Mouse (Mus musculus) thymus, postnatal 14 days (tissue): ENCODE results near the gene Sowaha.

Experiments used
- DNase-seq: peaks from one replicate; pipeline ENCODE4 v3.0.0; 2021

Sowaha gene

GRCm38 (mm10) chr11:53469294-53469967 lies 10.6 kb downstream of the Sowaha start:
- DNase-seq = no peak

DNA sequence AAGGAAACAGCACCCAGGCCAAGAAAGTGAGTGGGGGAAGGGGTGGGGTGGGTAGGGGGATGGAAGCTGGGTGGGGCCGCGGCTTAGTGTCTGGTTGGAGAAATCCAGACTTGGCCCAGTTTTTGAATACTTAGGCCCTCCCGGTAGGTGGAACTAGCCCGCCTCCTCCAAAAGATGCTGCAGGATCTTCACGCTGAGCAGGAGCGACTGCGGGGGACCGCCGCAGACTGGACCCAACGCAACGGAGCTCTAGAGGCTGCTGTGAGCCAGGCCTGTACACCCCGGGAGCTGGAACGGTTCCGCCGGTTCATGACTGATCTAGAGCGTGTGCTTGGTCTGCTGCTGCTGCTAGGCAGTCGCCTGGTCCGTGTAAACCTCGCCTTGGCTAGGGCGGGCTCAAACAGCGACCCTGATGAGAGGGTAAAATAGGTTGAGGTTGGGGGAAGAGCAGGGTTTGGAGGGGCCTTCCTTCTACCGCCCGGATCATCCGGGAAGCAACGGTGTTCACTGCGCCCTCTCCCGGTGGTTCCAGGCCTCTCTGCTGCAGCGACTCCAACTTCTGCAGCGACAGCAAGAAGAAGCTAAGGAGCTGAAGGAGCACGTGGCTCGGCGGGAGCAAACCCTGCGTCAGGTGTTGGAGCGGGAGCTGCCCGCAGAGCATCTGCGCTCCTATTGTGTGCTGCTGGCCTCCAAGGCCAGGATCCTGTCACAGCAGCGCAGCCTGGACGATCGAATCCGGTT lies 13.7 kb downstream of the Sowaha start:
- DNase-seq = peak; percentile 68

DNA sequence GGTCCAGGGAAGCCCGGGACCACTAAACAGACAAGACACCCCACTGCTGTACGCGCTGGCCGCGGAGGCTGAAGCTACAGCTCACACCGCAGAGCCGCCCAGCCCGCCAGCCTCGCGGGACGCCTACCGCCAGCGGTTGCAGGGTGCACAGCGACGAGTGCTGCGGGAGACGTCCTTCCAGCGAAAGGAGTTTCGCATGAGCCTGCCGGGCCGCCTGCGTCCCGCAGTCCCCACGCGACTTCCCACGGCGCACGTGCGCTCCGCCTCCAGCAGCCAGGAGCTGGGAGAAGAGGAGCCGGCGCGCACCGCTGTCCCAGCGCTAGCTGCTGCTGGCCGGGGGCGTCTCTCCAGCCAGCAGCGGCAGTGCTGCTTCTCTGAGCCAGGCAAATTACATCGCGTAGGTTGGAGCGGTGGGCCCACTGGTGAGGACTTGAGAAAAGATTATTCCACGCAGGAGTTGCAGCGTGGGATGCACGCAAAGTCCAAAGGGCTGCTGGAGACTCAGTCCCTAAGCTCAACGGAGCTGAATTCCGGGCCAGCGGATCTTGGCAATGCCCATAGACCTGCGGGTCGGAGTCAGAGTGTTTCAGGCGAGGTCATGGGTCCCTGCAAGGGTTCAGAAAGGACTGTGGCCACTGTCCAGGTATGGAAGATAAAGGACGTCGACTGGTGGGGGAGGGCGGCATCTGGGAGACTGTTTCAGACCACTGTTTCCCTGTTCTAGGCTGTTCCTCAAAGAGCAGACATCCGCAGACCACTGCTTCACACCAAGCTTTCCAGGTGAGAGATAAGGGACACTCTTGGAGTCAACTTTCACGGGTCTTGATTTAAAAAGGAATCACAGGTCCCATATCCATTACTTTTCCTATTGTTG lies 16.3 kb downstream of the Sowaha start:
- no peak for DNase-seq

- DNase-seq = no peak
These were observed 18.3 kb downstream of the Sowaha start for GRCm38 (mm10) chr11:53461727-53462126.

DNA sequence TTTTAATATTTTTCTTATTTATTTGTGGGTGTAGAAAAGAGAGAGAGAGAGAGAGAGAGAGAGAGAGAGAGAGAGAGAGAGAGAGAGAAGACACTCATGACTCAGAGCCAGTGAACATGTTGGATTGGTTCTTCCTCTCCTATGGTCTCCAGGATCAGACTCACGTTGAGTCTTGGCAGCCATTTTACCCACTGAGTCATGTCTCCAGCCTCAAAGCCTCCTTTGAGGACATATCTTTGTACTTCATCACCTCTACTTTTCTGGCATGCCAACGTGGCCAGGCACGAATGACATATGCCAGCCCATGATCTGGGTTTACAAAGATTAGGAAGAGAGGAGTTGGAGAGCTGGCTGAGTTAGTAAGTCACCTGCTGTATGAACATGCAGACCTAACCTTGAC lies 19.9 kb downstream of the Sowaha start:
- DNase-seq = no peak

- DNase-seq = no peak
These were observed 21.1 kb downstream of the Sowaha start for GRCm38 (mm10) chr11:53458996-53459395.

- no peak for DNase-seq
These were observed 22.6 kb downstream of the Sowaha start for GRCm38 (mm10) chr11:53457372-53457954.

- no peak for DNase-seq
These were observed 23.4 kb downstream of the Sowaha start, which contains the start of the genes Gm10447 and Shroom1 for GRCm38 (mm10) chr11:53456474-53457371. Gm10447 (minus strand) TSS chr11:53457110. Shroom1 (plus strand) TSS chr11:53457205.

- DNase-seq = no peak
These were observed 27.0 kb downstream of the Sowaha start for GRCm38 (mm10) chr11:53453031-53453430.

DNA sequence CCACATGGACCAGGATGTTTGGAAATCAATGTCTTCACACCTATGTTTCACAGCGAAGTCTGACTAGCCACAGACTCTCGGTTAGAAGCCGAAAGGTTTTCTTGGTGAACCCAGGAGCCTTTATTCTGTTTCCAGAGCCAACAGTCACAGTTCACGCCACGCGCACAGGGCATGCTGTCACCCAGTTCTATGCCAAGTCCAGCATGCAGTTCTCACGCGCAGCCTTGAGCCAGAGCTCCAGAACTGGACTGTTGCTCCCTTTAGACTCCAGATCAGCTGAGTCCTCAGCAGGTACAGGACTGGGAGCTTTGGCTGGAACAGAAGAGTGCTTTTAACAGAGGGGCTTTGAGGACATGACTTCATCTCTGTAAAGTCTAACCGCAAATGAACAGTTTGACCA lies 27.7 kb downstream of the Sowaha start:
- DNase-seq = no peak

GRCm38 (mm10) chr11:53451361-53451760 lies 28.7 kb downstream of the Sowaha start:
- no peak for DNase-seq

- DNase-seq = peak; percentile 48
These were observed 29.9 kb downstream of the Sowaha start for GRCm38 (mm10) chr11:53450070-53450705.

DNA sequence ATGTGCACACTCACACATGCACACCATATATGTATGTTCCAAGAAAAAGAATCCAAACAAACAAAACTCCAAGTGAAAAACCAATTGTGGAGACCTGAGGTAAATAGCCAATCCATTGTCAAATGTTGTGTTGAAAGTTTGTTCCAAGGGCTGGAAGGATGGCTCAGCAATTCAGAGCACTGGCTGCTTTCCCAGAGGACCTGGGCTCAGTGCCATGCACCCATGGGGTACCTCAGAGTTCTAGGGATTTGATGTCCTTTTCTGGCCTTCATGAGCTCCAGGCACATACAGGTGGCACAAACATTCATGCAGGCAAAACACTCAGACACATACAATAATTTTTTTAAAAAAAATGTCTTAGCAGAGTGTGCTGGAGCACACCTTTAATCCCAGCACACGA lies 31.5 kb downstream of the Sowaha start:
- no peak for DNase-seq

GRCm38 (mm10) chr11:53447996-53448395 lies 32.1 kb downstream of the Sowaha start:
- DNase-seq = no peak

GRCm38 (mm10) chr11:53446183-53446582 lies 33.9 kb downstream of the Sowaha start:
- DNase-seq = no peak

DNA sequence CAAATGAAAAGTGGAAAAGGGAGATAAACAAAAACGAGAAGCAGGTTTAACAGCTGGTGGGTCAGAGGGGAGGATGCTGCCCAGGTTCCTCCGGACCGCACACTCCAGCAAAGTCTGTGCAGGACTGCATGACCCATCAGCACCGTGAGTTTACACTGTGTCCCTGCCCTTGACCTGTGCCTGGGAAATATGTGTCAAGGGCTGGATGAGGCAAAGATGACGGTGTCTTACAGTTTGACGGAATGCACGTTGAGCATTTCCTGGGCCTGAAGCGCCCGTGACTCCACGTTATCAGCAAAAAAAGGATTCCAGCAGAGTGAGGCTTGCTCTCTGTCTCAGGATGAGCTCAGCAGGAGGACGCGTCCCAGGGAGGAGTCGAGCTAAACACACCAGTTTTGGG lies 34.5 kb downstream of the Sowaha start:
- no peak for DNase-seq

DNA sequence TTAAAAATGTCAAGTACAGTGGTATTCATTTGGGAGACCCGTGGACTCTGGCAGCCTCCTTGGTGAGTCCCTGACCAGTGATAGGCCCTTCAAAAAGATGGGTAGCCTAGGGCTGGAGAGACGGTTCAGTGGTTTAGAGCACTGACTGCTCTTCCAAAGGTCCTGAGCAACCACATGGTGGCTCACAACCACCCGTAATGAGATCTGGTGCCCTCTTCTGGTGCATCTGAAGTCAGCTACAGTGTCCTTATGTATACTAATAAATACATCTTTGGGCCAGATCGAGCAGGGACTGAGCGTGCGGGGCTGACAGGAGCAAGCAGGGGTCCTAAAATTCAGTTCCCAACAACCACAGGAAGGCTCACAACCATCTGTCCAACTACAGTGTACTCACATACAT lies 36.2 kb downstream of the Sowaha start:
- peak; percentile 63 for DNase-seq

- DNase-seq = peak; percentile 61
These were observed 38.2 kb downstream of the Sowaha start for GRCm38 (mm10) chr11:53441921-53442320.

GRCm38 (mm10) chr11:53436338-53436737 lies 43.7 kb downstream of the Sowaha start:
- no peak for DNase-seq

- DNase-seq = no peak
These were observed 44.6 kb downstream of the Sowaha start for GRCm38 (mm10) chr11:53435504-53435903.

DNA sequence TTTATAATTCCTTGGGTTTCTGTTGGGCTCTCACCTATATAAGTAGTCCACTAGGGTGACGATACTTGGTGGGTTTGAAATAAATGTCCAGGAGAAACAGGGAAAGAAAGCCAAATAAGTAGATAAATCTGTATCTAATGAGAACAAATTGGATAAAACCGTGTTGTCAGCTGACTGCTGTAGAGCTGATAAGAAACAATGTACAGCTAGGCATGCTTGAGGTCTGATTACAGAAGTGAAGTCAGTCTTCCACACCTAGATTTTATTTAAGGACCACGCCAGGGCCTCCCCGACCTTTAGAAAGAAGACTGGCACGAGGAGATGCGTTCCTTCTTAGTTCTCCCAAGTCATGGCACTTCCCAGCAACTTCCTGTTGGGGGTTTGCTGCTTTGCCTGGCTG lies 47.0 kb downstream of the Sowaha start:
- no peak for DNase-seq
